ENCODE assay signal across 10 mouse cellular contexts in genomic region chr10:81461673-81462414, GRCm38 (mm10). TPM values are rescaled to one million over a fixed set of nuclear protein-coding genes. Genes with fewer than 3 reads are reported as not detected.
A peak's percentile ranks its signal among the peaks of the same experiment; 100 is the strongest.
DNase-seq lines count a peak whose midpoint lies in the region; ATAC-seq and TF ChIP-seq lines count a peak whose summit lies in the region.
"Had no signal": no experiment of that assay in that cellular context is flagged by ENCODE, and none has a peak within 500 bp of the region (broad histone marks: within the 10 kb centered on the region; RNA-seq: fewer than 3 reads in every experiment).

No protein-coding gene starts in this region.

- H3K9me3 ChIP-seq in lung, embryonic 15.5 days: no peaks in the 10 kb centered on the region
- H3K9me3 ChIP-seq: forebrain, embryonic 10.5 days had no signal

- no peaks in the 10 kb centered on the region for H3K36me3 ChIP-seq in lung, embryonic 15.5 days
- no peaks in the 10 kb centered on the region for H3K36me3 ChIP-seq in small intestine, adult 2 months (ENCODE audit: control insufficient read depth, insufficient read depth, low read length)
- H3K36me3 ChIP-seq: forebrain, embryonic 10.5 days had no signal

- TF ChIP-seq POLR2A in small intestine, adult 2 months (IDR thresholded peaks at IDR 0.05; ENCODE audit: low read depth, low read length): no peak

- H3K4me1 ChIP-seq in lung, embryonic 15.5 days: peaks cover 25% of the 10 kb centered on the region
- peaks cover 39% of the 10 kb centered on the region for H3K4me1 ChIP-seq in small intestine, adult 2 months (ENCODE audit: control insufficient read depth, insufficient read depth, insufficient read length, low read length)

- no peak for ATAC-seq in lung, embryonic 15.5 days (ENCODE audit: borderline replicate concordance, extremely low read depth, low FRiP score, low TSS enrichment)

- peak overlapping the region; percentile 8; the same call in 1 of the 2 replicates for H3K4me3 ChIP-seq in lung, embryonic 15.5 days
- H3K4me3 ChIP-seq in small intestine, adult 2 months (ENCODE audit: low read depth, low read length): peak overlapping the region; percentile 50

- no peak overlapping the region for H3K9ac ChIP-seq in lung, embryonic 15.5 days

- DNase-seq in cerebellum, adult 11-12 months: peak; percentile 32
- no peak for DNase-seq in cerebellum, adult 9-11 months
- DNase-seq in lung, adult 18-20 months: no peak
- DNase-seq in induced T-regulatory cell, adult 2 months (ENCODE audit: low read depth): peak; percentile 68
- no peak for DNase-seq in T-cell, adult 2 months (ENCODE audit: low spot score)
- DNase-seq in lung, postnatal 4 days: no peak
- DNase-seq: cerebellum, adult 11 months had no signal

- peaks cover 99% of the 10 kb centered on the region for H3K27me3 ChIP-seq in lung, embryonic 15.5 days
- peaks cover 8% of the 10 kb centered on the region for H3K27me3 ChIP-seq in small intestine, adult 2 months (ENCODE audit: control insufficient read depth, insufficient read depth, low read length)

- no peak overlapping the region for H3K27ac ChIP-seq in lung, embryonic 15.5 days
- H3K27ac ChIP-seq in small intestine, adult 2 months (ENCODE audit: insufficient read depth, low read depth, low read length): no peak overlapping the region
- H3K27ac ChIP-seq: forebrain, embryonic 10.5 days had no signal

- WGBS in lung, embryonic 15.5 days: 3% methylated on average over 16 of the region's 16 CpGs
- WGBS in small intestine, adult 2 months: 6% methylated on average over 16 of the region's 16 CpGs

- peak overlapping the region; percentile 44 for H3K4me2 ChIP-seq in lung, embryonic 15.5 days

- TF ChIP-seq CTCF in small intestine, adult 2 months (IDR thresholded peaks at IDR 0.05; ENCODE audit: extremely low read depth, insufficient read length, insufficient replicate concordance, low read depth, low read length): no peak

RNA-seq across cellular contexts. Expression of gene Nfic, which starts 6.4 kb away (rescaled TPM):
- polyA plus RNA-seq in lung, embryonic 15.5 days (2015; fragmentation: Nextera tagmentation; extraction: Ambion mirVana): 86.0 and 87.2 TPM in 2 replicates
- polyA plus RNA-seq in small intestine, adult 2 months (2012; rRNA removed): 15.5 and 19.4 TPM in 2 replicates

RNA-seq across cellular contexts. Expression of gene Celf5, which starts 20.7 kb away (rescaled TPM):
- 0.34 and 0.42 TPM in 2 replicates for polyA plus RNA-seq in lung, embryonic 15.5 days (2015; fragmentation: Nextera tagmentation; extraction: Ambion mirVana)
- 1.1 and 3.3 TPM in 2 replicates for polyA plus RNA-seq in small intestine, adult 2 months (2012; rRNA removed)

RNA-seq across cellular contexts. Expression of gene Ncln, which starts 34.3 kb away (rescaled TPM):
- 81.8 and 82.8 TPM in 2 replicates for polyA plus RNA-seq in lung, embryonic 15.5 days (2015; fragmentation: Nextera tagmentation; extraction: Ambion mirVana)
- 196 and 354 TPM in 2 replicates for polyA plus RNA-seq in small intestine, adult 2 months (2012; rRNA removed)

RNA-seq across cellular contexts. Expression of gene S1pr4, which starts 38.1 kb away (rescaled TPM):
- polyA plus RNA-seq in lung, embryonic 15.5 days (2015; fragmentation: Nextera tagmentation; extraction: Ambion mirVana): 2.5 and 3.6 TPM in 2 replicates
- 4.0 and 5.6 TPM in 2 replicates for polyA plus RNA-seq in small intestine, adult 2 months (2012; rRNA removed)

Comparison
In these comparisons a context has a peak if more than half of its experiments do, and no peak if none do; other contexts are left out.
1. DNase-seq: peak in cerebellum, adult 11-12 months (single experiment) and induced T-regulatory cell, adult 2 months (single experiment); none in cerebellum, adult 9-11 months (single experiment), lung, adult 18-20 months (0 of 2), T-cell, adult 2 months (single experiment) and lung, postnatal 4 days (0 of 2).